Mouse (Mus musculus): ENCODE measurements around the gene Prn.

Gene Prn

GRCm38 (mm10) chr2:131906846-131907245 is 2.9 kb upstream of the Prn start:
- no peak for DNase-seq (ENCODE audit: low spot score in 2 of 2)

- no peak for DNase-seq (ENCODE audit: low spot score in 2 of 2)
Measured at GRCm38 (mm10) chr2:131907311-131907710, 2.4 kb upstream of the Prn start.

GRCm38 (mm10) chr2:131908351-131908861 is 1.4 kb upstream of the Prn start:
- DNase-seq (ENCODE audit: low spot score in 2 of 2), result no peak

- DNase-seq (ENCODE audit: low spot score in 2 of 2), result no peak
Measured at GRCm38 (mm10) chr2:131908906-131909305, 851 bp upstream of the Prn start.

GRCm38 (mm10) chr2:131910847-131911246 is 1.1 kb downstream of the Prn start:
- DNase-seq (ENCODE audit: low spot score in 2 of 2), result no peak

GRCm38 (mm10) chr2:131911341-131911740 is 1.6 kb downstream of the Prn start:
- no peak for DNase-seq (ENCODE audit: low spot score in 2 of 2)

- no peak for DNase-seq (ENCODE audit: low spot score in 2 of 2)
Measured at GRCm38 (mm10) chr2:131912526-131913258, 2.9 kb downstream of the Prn start.

- no peak for DNase-seq (ENCODE audit: low spot score in 2 of 2)
Measured at GRCm38 (mm10) chr2:131932275-131932902, 22.6 kb downstream of the Prn start.

GRCm38 (mm10) chr2:131933013-131933412 is 23.3 kb downstream of the Prn start:
- DNase-seq (ENCODE audit: low spot score in 2 of 2), result no peak

GRCm38 (mm10) chr2:131933598-131933997 is 23.8 kb downstream of the Prn start:
- DNase-seq (ENCODE audit: low spot score in 2 of 2), result peak in 1 of 2 experiments; percentile 37

- DNase-seq (ENCODE audit: low spot score in 2 of 2), result no peak
Measured at GRCm38 (mm10) chr2:131934243-131934642, 24.5 kb downstream of the Prn start.

GRCm38 (mm10) chr2:131935390-131936105 is 25.8 kb downstream of the Prn start:
- DNase-seq (ENCODE audit: low spot score in 2 of 2), result no peak

GRCm38 (mm10) chr2:131936410-131936809 is 26.7 kb downstream of the Prn start:
- DNase-seq (ENCODE audit: low spot score in 2 of 2), result no peak

- peak; percentile 66 to 71 for DNase-seq (ENCODE audit: low spot score in 2 of 2)
Measured at GRCm38 (mm10) chr2:131939404-131940111, 29.8 kb downstream of the Prn start.

GRCm38 (mm10) chr2:131940506-131940905 is 30.7 kb downstream of the Prn start:
- no peak for DNase-seq (ENCODE audit: low spot score in 2 of 2)

- no peak for DNase-seq (ENCODE audit: low spot score in 2 of 2)
Measured at GRCm38 (mm10) chr2:131941501-131941900, 31.7 kb downstream of the Prn start.

- no peak for DNase-seq (ENCODE audit: low spot score in 2 of 2)
Measured at GRCm38 (mm10) chr2:131944370-131944769, 34.6 kb downstream of the Prn start.

GRCm38 (mm10) chr2:131945225-131945624 is 35.5 kb downstream of the Prn start:
- no peak for DNase-seq (ENCODE audit: low spot score in 2 of 2)

- no peak for DNase-seq (ENCODE audit: low spot score in 2 of 2)
Measured at GRCm38 (mm10) chr2:131945765-131946164, 36.0 kb downstream of the Prn start.

GRCm38 (mm10) chr2:131946351-131946750 is 36.6 kb downstream of the Prn start:
- DNase-seq (ENCODE audit: low spot score in 2 of 2), result no peak

- no peak for DNase-seq (ENCODE audit: low spot score in 2 of 2)
Measured at GRCm38 (mm10) chr2:131948156-131948555, 38.4 kb downstream of the Prn start.

Data from right cerebral cortex, adult 2 months (tissue).